Mouse (Mus musculus): Measurements from ENCODE around the gene Ccdc154. TPM values are rescaled to one million over a fixed set of nuclear protein-coding genes. Genes with fewer than 3 reads are reported as not detected.
"Not testable (repeated sequence)": the region's sequence is repeated elsewhere in the genome, so short reads cannot be mapped to it uniquely, and the experiment has no call there.

The Ccdc154 gene
- not detected in 2 replicates for polyA plus RNA-seq (2014; fragmentation: Nextera tagmentation; extraction: Ambion mirVana)

GRCm38 (mm10) chr17:25162161-25162560 lies at the start of gene Ccdc154:
Gene Ccdc154, plus strand, starts transcription at chr17:25162461.
- 82% methylated on average over 1 of the region's 1 CpGs for WGBS
- no peak within 1 kb of the TSS for H3K4me2 ChIP-seq (ENCODE audit: low read depth)
- H3K36me3 ChIP-seq (ENCODE audit: control insufficient read depth, insufficient read depth, low read length) = peaks cover 8% of the 10 kb centered on the region
- no peaks in the 10 kb centered on the region for H3K27me3 ChIP-seq (ENCODE audit: control insufficient read depth, insufficient read depth, low read length)
- no peaks in the 10 kb centered on the region for H3K4me1 ChIP-seq (ENCODE audit: control insufficient read depth, insufficient read depth, low read length)
- H3K9ac ChIP-seq (ENCODE audit: low read length) = no peak within 1 kb of the TSS
- no peak within 1 kb of the TSS for H3K4me3 ChIP-seq (ENCODE audit: low read depth, low read length)
- H3K27ac ChIP-seq (ENCODE audit: low read depth, low read length) = no peak within 1 kb of the TSS
- H3K9me3 ChIP-seq (ENCODE audit: control insufficient read depth, low read length) = no peaks in the 10 kb centered on the region
- DNase-seq (ENCODE audit: low spot score) = no peak
- ATAC-seq (ENCODE audit: insufficient read depth, low FRiP score, low TSS enrichment) = no peak

- H3K9me3 ChIP-seq (ENCODE audit: control insufficient read depth, low read length) = no peaks in the 10 kb centered on the region
- H3K27me3 ChIP-seq (ENCODE audit: control insufficient read depth, insufficient read depth, low read length) = 0 out of 2 replicates have a peak, but pooled peaks cover 3% of the 10 kb centered on the region
- WGBS = 14% methylated on average over 23 of the region's 23 CpGs
- DNase-seq (ENCODE audit: low spot score) (no peak), ATAC-seq (ENCODE audit: insufficient read depth, low FRiP score, low TSS enrichment) (no peak; the same call in 1 of the 2 replicates)
- H3K4me1 ChIP-seq (ENCODE audit: control insufficient read depth, insufficient read depth, low read length) = peaks cover 6% of the 10 kb centered on the region; the same call in 1 of the 2 replicates
- H3K36me3 ChIP-seq (ENCODE audit: control insufficient read depth, insufficient read depth, low read length) = no peaks in the 10 kb centered on the region; the same call in 1 of the 2 replicates
- H3K9ac ChIP-seq (ENCODE audit: low read length) = peak overlapping the region; percentile 82
- H3K4me3 ChIP-seq (ENCODE audit: low read depth, low read length) = peak overlapping the region; percentile 59
- H3K27ac ChIP-seq (ENCODE audit: low read depth, low read length) = peak overlapping the region; percentile 86
- H3K4me2 ChIP-seq (ENCODE audit: low read depth) = peak overlapping the region; percentile 98
These were observed 47.2 kb upstream of the Ccdc154 start for GRCm38 (mm10) chr17:25114908-25115645.

GRCm38 (mm10) chr17:25115664-25116432 lies 46.4 kb upstream of the Ccdc154 start, which contains the start of gene Telo2:
Gene Telo2, minus strand, starts transcription at chr17:25115967.
- Histone ChIP-seq H3K4me2 (ENCODE audit: low read depth) (peak within 1 kb of the TSS; percentile 98), H3K9me3 (ENCODE audit: control insufficient read depth, low read length) (no peaks in the 10 kb centered on the region), H3K4me3 (ENCODE audit: low read depth, low read length) (peak within 1 kb of the TSS; percentile 59), H3K36me3 (ENCODE audit: control insufficient read depth, insufficient read depth, low read length) (no peaks in the 10 kb centered on the region), H3K27ac (ENCODE audit: low read depth, low read length) (peak within 1 kb of the TSS; percentile 86), H3K9ac (ENCODE audit: low read length) (peak within 1 kb of the TSS; percentile 82), H3K27me3 (ENCODE audit: control insufficient read depth, insufficient read depth, low read length) (0 out of 2 replicates have a peak, but pooled peaks cover 3% of the 10 kb centered on the region), H3K4me1 (ENCODE audit: control insufficient read depth, insufficient read depth, low read length) (peaks cover 6% of the 10 kb centered on the region; the same call in 1 of the 2 replicates)
- WGBS = 8% methylated on average over 40 of the region's 40 CpGs
- DNase-seq (ENCODE audit: low spot score) = peak; percentile 93
- ATAC-seq (ENCODE audit: insufficient read depth, low FRiP score, low TSS enrichment) = peak; percentile 89

- DNase-seq (ENCODE audit: low spot score) = no peak
- ATAC-seq (ENCODE audit: insufficient read depth, low FRiP score, low TSS enrichment) = no peak
- no peak overlapping the region for H3K27ac ChIP-seq (ENCODE audit: low read depth, low read length)
- no peak overlapping the region for H3K4me2 ChIP-seq (ENCODE audit: low read depth)
- WGBS = 36% methylated on average over 4 of the region's 4 CpGs
- H3K36me3 ChIP-seq (ENCODE audit: control insufficient read depth, insufficient read depth, low read length) = no peaks in the 10 kb centered on the region
- H3K4me1 ChIP-seq (ENCODE audit: control insufficient read depth, insufficient read depth, low read length) = peaks cover 6% of the 10 kb centered on the region; the same call in 1 of the 2 replicates
- H3K27me3 ChIP-seq (ENCODE audit: control insufficient read depth, insufficient read depth, low read length) = 0 out of 2 replicates have a peak, but pooled peaks cover 3% of the 10 kb centered on the region
- H3K9me3 ChIP-seq (ENCODE audit: control insufficient read depth, low read length) = no peaks in the 10 kb centered on the region
- H3K9ac ChIP-seq (ENCODE audit: low read length) = no peak overlapping the region
- no peak overlapping the region for H3K4me3 ChIP-seq (ENCODE audit: low read depth, low read length)
These were observed 45.0 kb upstream of the Ccdc154 start for GRCm38 (mm10) chr17:25117263-25117662.

GRCm38 (mm10) chr17:25120406-25120805 lies 41.9 kb upstream of the Ccdc154 start, which contains the start of gene Ptx4:
Gene Ptx4, plus strand, starts transcription at chr17:25120760.
- H3K9me3 ChIP-seq (ENCODE audit: control insufficient read depth, low read length) = no peaks in the 10 kb centered on the region
- no peak within 1 kb of the TSS for H3K27ac ChIP-seq (ENCODE audit: low read depth, low read length)
- DNase-seq (ENCODE audit: low spot score) (no peak), ATAC-seq (ENCODE audit: insufficient read depth, low FRiP score, low TSS enrichment) (no peak)
- no peaks in the 10 kb centered on the region for H3K4me1 ChIP-seq (ENCODE audit: control insufficient read depth, insufficient read depth, low read length)
- no peak within 1 kb of the TSS for H3K9ac ChIP-seq (ENCODE audit: low read length)
- WGBS = 53% methylated on average over 3 of the region's 3 CpGs
- H3K36me3 ChIP-seq (ENCODE audit: control insufficient read depth, insufficient read depth, low read length) = no peaks in the 10 kb centered on the region
- H3K4me2 ChIP-seq (ENCODE audit: low read depth) = no peak within 1 kb of the TSS
- H3K4me3 ChIP-seq (ENCODE audit: low read depth, low read length) = no peak within 1 kb of the TSS
- 0 out of 2 replicates have a peak, but pooled peaks cover 4% of the 10 kb centered on the region for H3K27me3 ChIP-seq (ENCODE audit: control insufficient read depth, insufficient read depth, low read length)

GRCm38 (mm10) chr17:25123979-25124378 lies 38.3 kb upstream of the Ccdc154 start:
- Histone ChIP-seq H3K4me2 (ENCODE audit: low read depth) (no peak overlapping the region), H3K36me3 (ENCODE audit: control insufficient read depth, insufficient read depth, low read length) (no peaks in the 10 kb centered on the region), H3K9me3 (ENCODE audit: control insufficient read depth, low read length) (no peaks in the 10 kb centered on the region), H3K4me3 (ENCODE audit: low read depth, low read length) (no peak overlapping the region), H3K9ac (ENCODE audit: low read length) (no peak overlapping the region), H3K4me1 (ENCODE audit: control insufficient read depth, insufficient read depth, low read length) (no peaks in the 10 kb centered on the region), H3K27ac (ENCODE audit: low read depth, low read length) (no peak overlapping the region), H3K27me3 (ENCODE audit: control insufficient read depth, insufficient read depth, low read length) (0 out of 2 replicates have a peak, but pooled peaks cover 2% of the 10 kb centered on the region)
- DNase-seq (ENCODE audit: low spot score) (no peak), ATAC-seq (ENCODE audit: insufficient read depth, low FRiP score, low TSS enrichment) (no peak)
- 29% methylated on average over 7 of the region's 7 CpGs for WGBS

- H3K4me2 ChIP-seq (ENCODE audit: low read depth); H3K4me3 ChIP-seq (ENCODE audit: low read depth, low read length); ATAC-seq (ENCODE audit: insufficient read depth, low FRiP score, low TSS enrichment); H3K4me1 ChIP-seq (ENCODE audit: control insufficient read depth, insufficient read depth, low read length); H3K27ac ChIP-seq (ENCODE audit: low read depth, low read length); H3K9me3 ChIP-seq (ENCODE audit: control insufficient read depth, low read length); H3K9ac ChIP-seq (ENCODE audit: low read length); H3K36me3 ChIP-seq (ENCODE audit: control insufficient read depth, insufficient read depth, low read length); H3K27me3 ChIP-seq (ENCODE audit: control insufficient read depth, insufficient read depth, low read length); DNase-seq (ENCODE audit: low spot score): not testable (repeated sequence)
- WGBS = 71% methylated on average over 3 of the region's 3 CpGs
These were observed 36.7 kb upstream of the Ccdc154 start for GRCm38 (mm10) chr17:25125442-25126060.

GRCm38 (mm10) chr17:25127079-25127478 lies 35.2 kb upstream of the Ccdc154 start:
- 65% methylated on average over 8 of the region's 8 CpGs for WGBS

More at GRCm38 (mm10) chr17:25127079-25127478, 35.2 kb upstream of the Ccdc154 start:
- DNase-seq (ENCODE audit: low spot score) = no peak
- no peak overlapping the region for H3K9ac ChIP-seq (ENCODE audit: low read length)
- no peaks in the 10 kb centered on the region for H3K4me1 ChIP-seq (ENCODE audit: control insufficient read depth, insufficient read depth, low read length)
- no peaks in the 10 kb centered on the region for H3K36me3 ChIP-seq (ENCODE audit: control insufficient read depth, insufficient read depth, low read length)
- ATAC-seq (ENCODE audit: insufficient read depth, low FRiP score, low TSS enrichment) = no peak
- 0 out of 2 replicates have a peak, but pooled peaks cover 2% of the 10 kb centered on the region for H3K27me3 ChIP-seq (ENCODE audit: control insufficient read depth, insufficient read depth, low read length)
- no peak overlapping the region for H3K27ac ChIP-seq (ENCODE audit: low read depth, low read length)
- no peak overlapping the region for H3K4me3 ChIP-seq (ENCODE audit: low read depth, low read length)
- H3K9me3 ChIP-seq (ENCODE audit: control insufficient read depth, low read length) = no peaks in the 10 kb centered on the region
- H3K4me2 ChIP-seq (ENCODE audit: low read depth) = no peak overlapping the region

Data from neural tube, embryonic 11.5 days (tissue).